Comparison of ENCODE assay signal across 22 mouse cellular contexts in genomic region chr6:38892017-38892416, GRCm38 (mm10). TPM values are rescaled to one million over a fixed set of nuclear protein-coding genes. Genes with fewer than 3 reads are reported as not detected.
DNase-seq lines count a peak whose midpoint lies in the region; ATAC-seq and TF ChIP-seq lines count a peak whose summit lies in the region.
"Had no signal": no experiment of that assay in that cellular context is flagged by ENCODE, and none has a peak within 500 bp of the region (broad histone marks: within the 10 kb centered on the region; RNA-seq: fewer than 3 reads in every experiment).

No protein-coding gene starts in this region.

- H3K27ac ChIP-seq in liver, embryonic 14.5 days, result peak overlapping the region; percentile 77
- H3K27ac ChIP-seq: forebrain, embryonic 10.5 days; hindbrain, embryonic 10.5 days; kidney, postnatal 0 days; layer of hippocampus, adult 2 months; midbrain, embryonic 15.5 days; neural tube, embryonic 15.5 days had no signal

- no peak overlapping the region; the same call in 1 of the 2 replicates for H3K4me3 ChIP-seq in G1E (ENCODE audit: low read depth, low read length)
- no peak overlapping the region for H3K4me3 ChIP-seq in liver, embryonic 14.5 days (ENCODE audit: insufficient read depth in 1 of 2, low read depth in 2 of 2, low read length in 2 of 2)
- H3K4me3 ChIP-seq: forebrain, embryonic 10.5 days; hindbrain, embryonic 10.5 days; layer of hippocampus, adult 2 months; midbrain, embryonic 15.5 days; neural tube, embryonic 15.5 days had no signal

- peak overlapping the region; percentile 41 for H3K4me2 ChIP-seq in liver, embryonic 14.5 days (ENCODE audit: low read depth)
- H3K4me2 ChIP-seq: midbrain, embryonic 15.5 days; neural tube, embryonic 15.5 days had no signal

- peak; percentile 17 for DNase-seq in G1E (ENCODE audit: low spot score)
- DNase-seq in liver, embryonic 14.5 days (ENCODE audit: low read depth in 3 of 3, low spot score in 3 of 3), result peak in 1 of 3 experiments; percentile 60
- no peak for DNase-seq in gastrocnemius, postnatal 10 days
- DNase-seq in urinary bladder, postnatal 14 days (ENCODE audit: low spot score), result no peak
- DNase-seq: adrenal gland, postnatal 10 days; B cell, adult 2 months; cerebellum, adult 11 months; cerebellum, postnatal 14 days; embryo, embryonic 11 days; gastrocnemius, postnatal 14 days; kidney, adult 11 months; thymus, adult 2 months had no signal

- H3K27me3 ChIP-seq in G1E (ENCODE audit: insufficient read depth, low read length), result peaks cover 36% of the 10 kb centered on the region
- no peaks in the 10 kb centered on the region for H3K27me3 ChIP-seq in liver, embryonic 14.5 days (ENCODE audit: control insufficient read depth, insufficient read depth, low read length)
- H3K27me3 ChIP-seq: midbrain, embryonic 15.5 days; neural tube, embryonic 15.5 days; Patski had no signal

- H3K9ac ChIP-seq in liver, embryonic 14.5 days (replicated peaks), result peak overlapping the region; percentile 23
- H3K9ac ChIP-seq: midbrain, embryonic 15.5 days; neural tube, embryonic 15.5 days had no signal

- H3K9me3 ChIP-seq in G1E (replicated peaks), result peaks cover 2% of the 10 kb centered on the region
- H3K9me3 ChIP-seq in liver, embryonic 14.5 days (ENCODE audit: control insufficient read depth, low read length), result no peaks in the 10 kb centered on the region
- H3K9me3 ChIP-seq: forebrain, embryonic 10.5 days; hindbrain, embryonic 10.5 days; midbrain, embryonic 15.5 days; neural tube, embryonic 15.5 days had no signal

- H3K36me3 ChIP-seq in G1E (replicated peaks), result no peaks in the 10 kb centered on the region
- H3K36me3 ChIP-seq in liver, embryonic 14.5 days (replicated peaks; ENCODE audit: control insufficient read depth, insufficient read depth, low read depth), result no peaks in the 10 kb centered on the region
- H3K36me3 ChIP-seq: forebrain, embryonic 10.5 days; hindbrain, embryonic 10.5 days; midbrain, embryonic 15.5 days; neural tube, embryonic 15.5 days had no signal

- peaks cover 46% of the 10 kb centered on the region for H3K4me1 ChIP-seq in G1E (ENCODE audit: insufficient read depth, low read depth, low read length)
- peaks cover 42 to 51% of the 10 kb centered on the region in 2 experiments for H3K4me1 ChIP-seq in liver, embryonic 14.5 days (replicated peaks; ENCODE audit: control insufficient read depth in 2 of 2, insufficient read depth in 2 of 2, low read length in 1 of 2)
- H3K4me1 ChIP-seq: midbrain, embryonic 15.5 days had no signal

- no peak for TF ChIP-seq CTCF in G1E (IDR thresholded peaks at IDR 0.05; ENCODE audit: low read depth, low read length)
- TF ChIP-seq CTCF in liver, embryonic 14.5 days (IDR thresholded peaks at IDR 0.05; ENCODE audit: low read depth), result no peak

- TF ChIP-seq EP300 in liver, embryonic 14.5 days (IDR thresholded peaks at IDR 0.05; ENCODE audit: low read depth), result peak; percentile 87

- WGBS in liver, embryonic 14.5 days (ENCODE audit: insufficient replicate concordance), result 15% methylated on average over 2 of the region's 2 CpGs

- ATAC-seq in G1E (ENCODE audit: extremely low read depth, insufficient number of reproducible peaks, low FRiP score, poor library complexity, severe bottlenecking), result peak; percentile 85
- peak; percentile 67 for ATAC-seq in erythroblast, adult 5-6 weeks (replicated peaks; ENCODE audit: low FRiP score, poor library complexity, severe bottlenecking)
- ATAC-seq in liver, embryonic 14.5 days (ENCODE audit: insufficient read depth), result peak; percentile 89
- peak; percentile 86 for ATAC-seq in megakaryocyte-erythroid progenitor cell, adult 5-6 weeks (replicated peaks; ENCODE audit: low FRiP score, low TSS enrichment, poor library complexity, severe bottlenecking)
- no peak for ATAC-seq in frontal cortex, adult (ENCODE audit: low TSS enrichment)
- ATAC-seq: midbrain, embryonic 15.5 days; Patski had no signal

RNA-seq across cellular contexts. Expression of gene Hipk2, which starts 16.1 kb away (rescaled TPM):
- total RNA-seq in G1E (2014; fragmentation: Nextera tagmentation) (97.9 and 113 TPM in 2 replicates), G1E (2017) (4.6 and 5.5 TPM in 2 replicates)
- polyA plus RNA-seq in G1E (2012), result 37.6 and 39.6 TPM in 2 replicates
- total RNA-seq in erythroblast, adult 5-6 weeks (2015; ENCODE audit: low replicate concordance), result 127 and 168 TPM in 2 replicates
- total RNA-seq in erythroblast, adult 5-6 weeks (2017; ENCODE audit: low replicate concordance), result 72.9 and 90.6 TPM in 2 replicates
- 10.7 and 12.3 TPM in 2 replicates for polyA plus RNA-seq in liver, embryonic 14.5 days (2012; rRNA removed)
- polyA plus RNA-seq in liver, embryonic 14.5 days (2014; fragmentation: Nextera tagmentation; extraction: Ambion mirVana), result 13.0 and 15.5 TPM in 2 replicates
- 24.3 and 27.9 TPM in 2 replicates for total RNA-seq in megakaryocyte-erythroid progenitor cell, adult 5-6 weeks (2014; fragmentation: Nextera tagmentation)
- 5.1 and 9.2 TPM in 2 replicates for total RNA-seq in megakaryocyte-erythroid progenitor cell, adult 5-6 weeks (2017)
- 10 to 100 TPM; 45.1 to 46.0 TPM for total RNA-seq in gastrocnemius, postnatal 10 days (2021)

RNA-seq across cellular contexts. Expression of gene Tbxas1, which starts 16.8 kb away (rescaled TPM):
- total RNA-seq in G1E (2014; fragmentation: Nextera tagmentation), result 8.1 and 13.2 TPM in 2 replicates
- 3.2 and 3.5 TPM in 2 replicates for total RNA-seq in G1E (2017)
- 1.2 TPM in 2 replicates for polyA plus RNA-seq in G1E (2012)
- total RNA-seq in erythroblast, adult 5-6 weeks (2015; ENCODE audit: low replicate concordance), result 55.9 and 63.7 TPM in 2 replicates
- 83.5 and 85.7 TPM in 2 replicates for total RNA-seq in erythroblast, adult 5-6 weeks (2017; ENCODE audit: low replicate concordance)
- 4.5 and 5.1 TPM in 2 replicates for polyA plus RNA-seq in liver, embryonic 14.5 days (2012; rRNA removed)
- polyA plus RNA-seq in liver, embryonic 14.5 days (2014; fragmentation: Nextera tagmentation; extraction: Ambion mirVana), result 6.3 and 8.4 TPM in 2 replicates
- total RNA-seq in megakaryocyte-erythroid progenitor cell, adult 5-6 weeks (2014; fragmentation: Nextera tagmentation), result 1.6 and 6.4 TPM in 2 replicates
- 2.5 and 8.8 TPM in 2 replicates for total RNA-seq in megakaryocyte-erythroid progenitor cell, adult 5-6 weeks (2017)
- total RNA-seq in gastrocnemius, postnatal 10 days (2021), result 1 to 10 TPM in 1 of 2 experiments, under 1 TPM in 1; 0.92 to 1.9 TPM

Comparison
In these comparisons a context has a peak if more than half of its experiments do, and no peak if none do; other contexts are left out.
1. RNA of gene Tbxas1, which starts 16.8 kb away (total RNA-seq): 55.9 to 85.7 TPM in erythroblast, adult 5-6 weeks; 3.2 to 13.2 TPM in G1E, 1.6 to 8.8 TPM in megakaryocyte-erythroid progenitor cell, adult 5-6 weeks and 0.92 to 1.9 TPM in gastrocnemius, postnatal 10 days; every median in the first group is over 4 times any median in the second.